Mouse (Mus musculus): ENCODE measurements around the gene Tigd3. TPM values are rescaled to one million over a fixed set of nuclear protein-coding genes. Genes with fewer than 3 reads are reported as not detected.
A peak's percentile ranks its signal among the peaks of the same experiment; 100 is the strongest.

Gene Tigd3
- polyA plus RNA-seq, 2 experiments = 1.7 to 4.8 TPM

- WGBS = 3% methylated on average over 16 of the region's 16 CpGs
- Histone ChIP-seq H3K9ac (ENCODE audit: low read depth, low read length, severe bottlenecking) (peak overlapping the region; percentile 56), H3K4me1 (ENCODE audit: control insufficient read depth, insufficient read depth, low read length) (peaks cover 71% of the 10 kb centered on the region)
Observed at GRCm38 (mm10) chr19:5846557-5847305, 47.2 kb downstream of the Tigd3 start.

DNA sequence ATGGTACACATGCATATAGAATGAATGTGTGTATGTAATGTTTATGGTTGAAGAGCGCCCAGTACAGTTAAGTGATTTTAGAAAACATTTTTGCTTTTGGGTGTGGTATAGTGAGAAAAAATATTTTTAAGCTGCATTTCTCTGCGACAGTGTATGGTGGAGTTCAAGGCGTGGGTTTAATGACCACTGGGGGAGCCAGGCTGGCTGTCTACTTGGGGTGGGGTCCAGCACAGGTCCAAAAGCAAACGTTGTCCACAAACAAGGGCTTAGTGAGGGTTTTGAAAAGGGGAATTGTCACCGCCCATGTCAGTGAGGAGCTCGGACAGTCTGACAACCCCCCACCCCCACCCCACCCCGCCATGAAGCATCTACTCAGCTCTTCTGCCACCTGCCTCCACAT lies 47.8 kb downstream of the Tigd3 start:
- H3K27ac ChIP-seq (replicated peaks; ENCODE audit: low read depth, low read length) = peak overlapping the region; percentile 97
- TF ChIP-seq POLR2A (IDR thresholded peaks at IDR 0.05; ENCODE audit: borderline replicate concordance, extremely low read depth, insufficient read depth, insufficient read length) = no peak
- H3K27me3 ChIP-seq (ENCODE audit: control insufficient read depth, insufficient read depth, low read length) = no peaks in the 10 kb centered on the region
- H3K36me3 ChIP-seq (ENCODE audit: control insufficient read depth, insufficient read depth, low read length) = peaks cover 2% of the 10 kb centered on the region; the same call in 1 of the 2 replicates
- peak overlapping the region; percentile 56 for H3K9ac ChIP-seq (ENCODE audit: low read depth, low read length, severe bottlenecking)
- WGBS = 4% methylated on average over 7 of the region's 7 CpGs
- ATAC-seq (ENCODE audit: low FRiP score, low read depth) = peak; percentile 44
- peaks cover 77% of the 10 kb centered on the region for H3K4me1 ChIP-seq (ENCODE audit: control insufficient read depth, insufficient read depth, low read length)
- no peaks in the 10 kb centered on the region for H3K9me3 ChIP-seq (ENCODE audit: control insufficient read depth, low read length)
- peak overlapping the region; percentile 39 for H3K4me3 ChIP-seq (replicated peaks; ENCODE audit: low read length)
- peak overlapping the region; percentile 70 for H3K4me2 ChIP-seq (replicated peaks; ENCODE audit: low read depth, low read length, severe bottlenecking)
- DNase-seq (ENCODE audit: low spot score) = peak; percentile 59

More at GRCm38 (mm10) chr19:5846557-5847305, 47.2 kb downstream of the Tigd3 start:
- Histone ChIP-seq H3K27me3 (ENCODE audit: control insufficient read depth, insufficient read depth, low read length) (no peaks in the 10 kb centered on the region), H3K9me3 (ENCODE audit: control insufficient read depth, low read length) (no peaks in the 10 kb centered on the region), H3K4me3 (replicated peaks; ENCODE audit: low read length) (peak overlapping the region; percentile 39), H3K4me2 (replicated peaks; ENCODE audit: low read depth, low read length, severe bottlenecking) (peak overlapping the region; percentile 70), H3K36me3 (ENCODE audit: control insufficient read depth, insufficient read depth, low read length) (peaks cover 7% of the 10 kb centered on the region; the same call in 1 of the 2 replicates), H3K27ac (replicated peaks; ENCODE audit: low read depth, low read length) (peak overlapping the region; percentile 97)
- TF ChIP-seq POLR2A (IDR thresholded peaks at IDR 0.05; ENCODE audit: borderline replicate concordance, extremely low read depth, insufficient read depth, insufficient read length) = no peak
- peak; percentile 92 for DNase-seq (ENCODE audit: low spot score)
- ATAC-seq (ENCODE audit: low FRiP score, low read depth) = peak; percentile 74

DNA sequence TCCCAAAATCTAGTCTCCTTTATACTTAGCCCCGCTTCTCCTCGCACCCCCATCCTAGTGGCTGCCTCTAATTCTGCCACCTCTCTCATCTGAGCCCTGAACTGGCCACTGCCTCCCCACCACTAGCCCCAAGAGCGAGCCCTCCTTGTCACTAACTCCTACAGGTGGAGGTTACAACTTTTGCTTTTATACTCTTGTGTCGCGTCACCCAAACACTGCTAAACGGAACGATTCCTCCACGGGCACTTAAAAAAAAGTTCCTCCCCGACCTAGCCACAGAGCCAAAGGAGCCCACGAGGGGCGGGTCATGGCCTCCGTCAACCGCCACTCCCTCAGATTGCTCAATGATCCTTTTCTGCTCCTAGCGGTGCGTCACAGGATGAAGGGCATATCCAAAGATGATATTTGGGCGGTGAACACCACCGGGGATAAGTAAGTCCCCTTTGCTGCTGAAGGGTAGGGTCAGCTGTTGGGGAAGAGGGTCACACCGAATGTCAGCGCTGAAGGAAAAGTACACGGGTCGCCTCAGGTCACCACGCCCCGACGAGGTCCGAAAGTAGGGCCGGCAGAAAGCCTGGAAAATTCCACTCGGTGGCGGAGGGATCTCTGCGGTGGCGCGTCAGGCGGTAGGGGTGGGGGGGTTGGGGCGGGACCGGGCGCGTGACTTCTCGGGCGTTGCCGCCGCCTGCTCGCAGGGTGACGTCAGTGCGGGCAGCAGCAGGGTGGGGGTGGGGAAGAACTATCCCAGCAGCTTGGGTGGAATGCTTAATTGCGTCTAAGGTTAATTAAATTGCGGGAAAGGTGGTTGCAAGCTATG lies 48.4 kb downstream of the Tigd3 start:
- H3K27me3 ChIP-seq (ENCODE audit: control insufficient read depth, insufficient read depth, low read length) = no peaks in the 10 kb centered on the region
- DNase-seq (ENCODE audit: low spot score) (peak; percentile 93), ATAC-seq (ENCODE audit: low FRiP score, low read depth) (peak; percentile 70)
- WGBS = 5% methylated on average over 45 of the region's 45 CpGs
- 0 out of 2 replicates have a peak, but pooled peaks have one; percentile 17 for TF ChIP-seq POLR2A (IDR thresholded peaks at IDR 0.05; ENCODE audit: borderline replicate concordance, extremely low read depth, insufficient read depth, insufficient read length)
- H3K9me3 ChIP-seq (ENCODE audit: control insufficient read depth, low read length) = no peaks in the 10 kb centered on the region
- H3K4me2 ChIP-seq (replicated peaks; ENCODE audit: low read depth, low read length, severe bottlenecking) = peak overlapping the region; percentile 70
- H3K4me1 ChIP-seq (ENCODE audit: control insufficient read depth, insufficient read depth, low read length) = peaks cover 77% of the 10 kb centered on the region
- peak overlapping the region; percentile 39 for H3K4me3 ChIP-seq (replicated peaks; ENCODE audit: low read length)
- peak overlapping the region; percentile 97 for H3K27ac ChIP-seq (replicated peaks; ENCODE audit: low read depth, low read length)
- H3K9ac ChIP-seq (ENCODE audit: low read depth, low read length, severe bottlenecking) = peak overlapping the region; percentile 57
- H3K36me3 ChIP-seq (ENCODE audit: control insufficient read depth, insufficient read depth, low read length) = no peaks in the 10 kb centered on the region

DNA sequence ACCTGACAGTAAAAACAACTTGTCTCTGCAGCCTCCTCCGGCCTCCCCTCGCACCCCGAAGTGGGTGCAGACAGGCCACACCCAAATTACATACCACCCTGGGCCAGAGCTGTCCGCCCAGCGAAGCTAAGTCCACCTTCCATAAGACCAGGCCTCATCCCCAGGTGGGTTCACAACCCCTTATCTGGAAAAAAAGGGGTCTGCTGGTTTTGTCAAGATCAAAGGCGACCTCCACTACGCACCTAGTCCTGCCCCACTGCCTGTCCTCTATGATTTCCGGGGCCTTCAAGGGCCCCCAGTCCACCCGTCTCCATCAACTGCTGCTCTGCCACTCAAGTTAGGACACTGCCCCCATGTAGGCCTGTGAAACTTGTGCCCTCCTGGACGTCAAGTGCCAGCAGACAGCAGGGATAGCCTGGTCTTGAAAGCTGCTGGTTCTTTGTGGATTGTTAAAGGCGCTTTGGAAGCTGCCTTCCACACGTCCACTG lies 49.1 kb downstream of the Tigd3 start:
- Histone ChIP-seq H3K9ac (ENCODE audit: low read depth, low read length, severe bottlenecking) (peak overlapping the region; percentile 57), H3K4me1 (ENCODE audit: control insufficient read depth, insufficient read depth, low read length) (peaks cover 75% of the 10 kb centered on the region), H3K4me3 (replicated peaks; ENCODE audit: low read length) (peak overlapping the region; percentile 39), H3K36me3 (ENCODE audit: control insufficient read depth, insufficient read depth, low read length) (no peaks in the 10 kb centered on the region), H3K27me3 (ENCODE audit: control insufficient read depth, insufficient read depth, low read length) (no peaks in the 10 kb centered on the region), H3K4me2 (replicated peaks; ENCODE audit: low read depth, low read length, severe bottlenecking) (peak overlapping the region; percentile 70), H3K9me3 (ENCODE audit: control insufficient read depth, low read length) (no peaks in the 10 kb centered on the region), H3K27ac (replicated peaks; ENCODE audit: low read depth, low read length) (peak overlapping the region; percentile 97)
- ATAC-seq (ENCODE audit: low FRiP score, low read depth) (no peak), DNase-seq (ENCODE audit: low spot score) (no peak)
- 71% methylated on average over 12 of the region's 12 CpGs for WGBS
- TF ChIP-seq POLR2A (IDR thresholded peaks at IDR 0.05; ENCODE audit: borderline replicate concordance, extremely low read depth, insufficient read depth, insufficient read length) = no peak

Data from limb, embryonic 14.5 days (tissue).